Mouse (Mus musculus) intestine, postnatal 0 days (tissue): ENCODE measurements around the gene Rnase12. TPM values are rescaled to one million over a fixed set of nuclear protein-coding genes. Genes with fewer than 3 reads are reported as not detected.

Experiments
- ATAC-seq: fragments of 200-750 bp; cut with Nextera tagmentation; 2 replicates; pipeline ENCODE4 v1.8.0; 2017; ENCODE audit warnings: mild to moderate bottlenecking, moderate TSS enrichment, moderate library complexity
- H3K27ac ChIP-seq: fragments of 300-500 bp; sonication (generic); 2 replicates; pipeline ENCODE4 v1.5.1; 2014; ENCODE audit warnings: mild to moderate bottlenecking, low read depth, low read length, moderate library complexity
- H3K27me3 ChIP-seq: fragments of 300-500 bp; sonication (generic); replicated peaks from 2 replicates; pipeline ENCODE4 v1.6.1; 2014; ENCODE audit warnings: low read length, mixed read lengths; ENCODE audit not compliant: control insufficient read depth, insufficient read depth
- H3K36me3 ChIP-seq: fragments of 300-500 bp; sonication (generic); 2 replicates; pipeline ENCODE4 v1.6.1; 2014; ENCODE audit warnings: mild to moderate bottlenecking, moderate library complexity; ENCODE audit not compliant: control insufficient read depth, insufficient read depth
- H3K4me1 ChIP-seq: fragments of 300-500 bp; sonication (generic); replicated peaks from 2 replicates; pipeline ENCODE4 v1.6.1; 2014; ENCODE audit warnings: antibody characterized with exemption, low read length, mixed read lengths; ENCODE audit not compliant: control insufficient read depth, insufficient read depth
- H3K4me2 ChIP-seq: fragments of 300-500 bp; sonication (generic); replicated peaks from 2 replicates; pipeline ENCODE4 v1.6.1; 2014; ENCODE audit warnings: low read depth, mild to moderate bottlenecking, moderate library complexity
- H3K4me3 ChIP-seq: fragments of 300-500 bp; sonication (generic); 2 replicates; pipeline ENCODE4 v1.5.1; 2014; ENCODE audit warnings: low read depth, low read length
- H3K9ac ChIP-seq: fragments of 300-500 bp; sonication (generic); 2 replicates; pipeline ENCODE4 v1.6.1; 2014; ENCODE audit warnings: mild to moderate bottlenecking, low read depth, low read length
- H3K9me3 ChIP-seq: fragments of 300-500 bp; sonication (generic); 2 replicates; pipeline ENCODE4 v1.6.1; 2016; ENCODE audit warnings: mixed run types; ENCODE audit not compliant: control insufficient read depth
- CTCF ChIP-seq: sonication (generic); IDR thresholded peaks from 2 replicates; pipeline ENCODE4 v1.5.1; 2016; ENCODE audit warnings: low read depth, mild to moderate bottlenecking, control low read depth, antibody characterized with exemption, moderate library complexity
- WGBS: fragments of 180-500 bp; shearing (Covaris S2); extraction: QIAGEN DNeasy Blood & Tissue Kit; methylation state at CpG from one replicate; pipeline ENCODE4 v1.1.7; 2014; 5-methylcytosine and 5-hydroxymethylcytosine counted together
- polyA plus RNA-seq: library from polyadenylated mRNA; unstranded; fragments of >200 nt; fragmentation: Nextera tagmentation; extraction: Ambion mirVana; gene quantifications from 2 replicates; pipeline ENCODE4 v1.2.1, GENCODE M21; 2015

Rnase12 gene
- polyA plus RNA-seq, 1 experiment from 2014 or later: 0.90 TPM

- Histone ChIP-seq H3K9ac (no peak overlapping the region), H3K9me3 (no peaks in the 10 kb centered on the region), H3K27me3 (no peaks in the 10 kb centered on the region), H3K4me2 (no peak overlapping the region), H3K4me3 (no peak overlapping the region), H3K4me1 (no peaks in the 10 kb centered on the region), H3K27ac (no peak overlapping the region), H3K36me3 (no peaks in the 10 kb centered on the region)
- no peak for ATAC-seq
- no peak for TF ChIP-seq CTCF
- WGBS: 89% methylated on average over 6 of the region's 6 CpGs
These were observed 47.9 kb downstream of the Rnase12 start for GRCm38 (mm10) chr14:51009572-51009971.

- Histone ChIP-seq H3K4me3 (no peak overlapping the region), H3K4me2 (no peak overlapping the region), H3K27ac (peak overlapping the region; percentile 43; the same call in 1 of the 2 replicates), H3K27me3 (no peaks in the 10 kb centered on the region), H3K4me1 (no peaks in the 10 kb centered on the region), H3K9ac (no peak overlapping the region), H3K36me3 (no peaks in the 10 kb centered on the region), H3K9me3 (no peaks in the 10 kb centered on the region)
- TF ChIP-seq CTCF: no peak
- 67% methylated on average over 4 of the region's 4 CpGs for WGBS
- ATAC-seq: no peak
These were observed 48.7 kb downstream of the Rnase12 start for GRCm38 (mm10) chr14:51008781-51009180.

DNA sequence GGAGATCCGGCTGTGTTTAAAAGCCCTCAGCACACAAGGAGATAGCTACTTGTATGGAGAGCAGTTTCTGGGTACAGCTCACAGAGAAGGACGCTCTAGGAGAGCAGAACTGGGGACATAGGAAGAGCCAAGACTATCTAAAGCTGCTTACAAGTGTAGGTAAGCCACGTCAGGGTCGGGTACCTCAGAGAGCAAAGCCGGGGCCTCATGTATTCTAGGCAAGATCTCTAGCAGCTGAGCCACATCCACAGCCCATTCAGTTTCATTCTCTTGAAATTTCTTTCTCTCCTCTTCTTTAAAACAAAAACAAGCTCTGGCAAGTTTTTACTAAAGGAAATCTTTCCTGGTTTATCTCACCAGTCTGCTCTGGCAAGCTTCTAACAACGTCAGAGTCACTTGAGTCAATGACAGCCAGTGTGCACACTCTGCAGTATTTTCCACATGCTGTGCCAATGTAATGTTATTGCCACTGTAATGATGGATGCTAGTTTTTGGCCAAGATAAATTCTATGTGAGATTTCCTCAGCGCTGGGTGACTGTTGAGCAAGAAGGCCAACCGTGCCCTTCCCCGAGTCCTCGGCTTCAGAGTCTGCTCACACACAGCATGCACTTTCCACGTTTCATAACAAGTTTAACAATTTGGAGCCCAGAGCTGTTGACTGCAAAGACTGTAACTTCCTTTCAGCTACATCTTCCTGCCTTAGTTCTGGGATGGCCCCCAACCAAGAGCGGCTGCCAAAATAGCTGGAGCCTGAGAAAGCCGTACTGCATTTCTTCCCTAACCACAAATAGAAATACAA is 49.3 kb downstream of the Rnase12 start:
- Histone ChIP-seq H3K9me3 (no peaks in the 10 kb centered on the region), H3K36me3 (no peaks in the 10 kb centered on the region), H3K9ac (no peak overlapping the region), H3K27ac (peak overlapping the region; percentile 78), H3K27me3 (no peaks in the 10 kb centered on the region), H3K4me2 (no peak overlapping the region), H3K4me1 (no peaks in the 10 kb centered on the region), H3K4me3 (no peak overlapping the region)
- no peak for TF ChIP-seq CTCF
- peak; percentile 43; the same call in 1 of the 2 replicates for ATAC-seq
- 53% methylated on average over 13 of the region's 13 CpGs for WGBS

DNA sequence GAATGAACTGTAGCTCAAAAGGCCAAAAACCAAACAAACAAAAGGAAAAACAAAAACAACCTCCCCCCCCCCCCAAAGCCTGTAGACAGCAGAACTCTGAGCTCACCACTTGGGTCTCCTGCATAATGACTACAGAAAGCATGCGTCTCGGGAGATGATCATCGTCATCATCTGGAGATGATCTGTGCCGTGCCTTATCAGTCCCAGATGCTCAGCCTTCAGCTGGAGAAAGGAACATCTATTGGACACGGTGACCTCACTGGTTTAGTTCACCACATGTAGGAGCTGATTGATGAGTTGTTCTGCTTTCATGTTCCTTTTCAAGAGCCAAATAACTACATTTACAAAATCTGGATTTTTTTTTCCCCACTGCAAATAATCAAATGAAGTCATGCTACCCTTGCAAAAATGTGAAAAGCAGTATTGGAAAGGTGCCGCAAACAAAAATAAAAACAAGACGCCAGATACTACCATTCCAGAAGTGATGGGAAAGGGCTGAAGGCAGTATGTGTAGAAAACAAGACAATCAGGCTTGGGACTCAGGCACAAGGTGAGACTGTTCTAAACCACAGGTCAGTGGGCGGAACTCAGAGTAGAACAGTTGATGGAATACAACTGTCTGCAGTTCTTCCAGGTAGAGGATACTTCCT is 50.2 kb downstream of the Rnase12 start, which contains the start of gene Rnase10:
Gene Rnase10 (plus strand): TSS at position 600 of the 650 bp plus-strand sequence.
- no peaks in the 10 kb centered on the region for H3K36me3 ChIP-seq
- no peaks in the 10 kb centered on the region for H3K9me3 ChIP-seq
- H3K4me1 ChIP-seq: no peaks in the 10 kb centered on the region
- peak within 1 kb of the TSS; percentile 78 for H3K27ac ChIP-seq
- WGBS: 84% methylated on average over 8 of the region's 8 CpGs
- ATAC-seq: no peak
- no peak for TF ChIP-seq CTCF
- no peak within 1 kb of the TSS for H3K4me2 ChIP-seq
- H3K9ac ChIP-seq: no peak within 1 kb of the TSS
- no peak within 1 kb of the TSS for H3K4me3 ChIP-seq
- no peaks in the 10 kb centered on the region for H3K27me3 ChIP-seq

Other genes with a start within 250 kb of the Rnase12 start
- gene Ccnb1ip1, start 249.9 kb downstream of the Rnase12 start, polyA plus RNA-seq: not detected in 2 replicates
- gene Parp2, start 249.8 kb downstream of the Rnase12 start, polyA plus RNA-seq: 35.4 and 36.7 TPM in 2 replicates
- gene Tep1, start 187.1 kb downstream of the Rnase12 start, polyA plus RNA-seq: 23.7 and 23.8 TPM in 2 replicates
- 0.09 and 0.17 TPM in 2 replicates for gene Klhl33, start 160.2 kb downstream of the Rnase12 start, polyA plus RNA-seq
- 56.8 and 57.8 TPM in 2 replicates for gene Osgep, start 132.8 kb downstream of the Rnase12 start, polyA plus RNA-seq
- gene Apex1, start 132.7 kb downstream of the Rnase12 start, polyA plus RNA-seq: 71.0 and 74.1 TPM in 2 replicates
- 51.2 and 51.4 TPM in 2 replicates for gene Pip4p1, start 126.8 kb downstream of the Rnase12 start, polyA plus RNA-seq
- 138 and 143 TPM in 2 replicates for gene Pnp, start 126.6 kb downstream of the Rnase12 start, polyA plus RNA-seq
- not detected in 2 replicates for gene Gm49342, start 113.1 kb downstream of the Rnase12 start, polyA plus RNA-seq
- gene Pnp2, start 101.7 kb downstream of the Rnase12 start, polyA plus RNA-seq: 32.3 and 32.5 TPM in 2 replicates
- 0.16 and 0.29 TPM in 2 replicates for gene Rnase10, start 49.9 kb downstream of the Rnase12 start, polyA plus RNA-seq
- not detected in 2 replicates for gene Rnase9, start 15.8 kb downstream of the Rnase12 start, polyA plus RNA-seq
- not detected in 2 replicates for gene Rnase11, start 7.5 kb downstream of the Rnase12 start, polyA plus RNA-seq
- gene Olfr750, start 16.8 kb upstream of the Rnase12 start, polyA plus RNA-seq: not detected in 2 replicates
- gene Rnase4, start 33.4 kb upstream of the Rnase12 start, polyA plus RNA-seq: 355 and 426 TPM in 2 replicates
- 114 and 119 TPM in 2 replicates for gene Ang, start 33.5 kb upstream of the Rnase12 start, polyA plus RNA-seq
- gene Eddm3b, start 56.8 kb upstream of the Rnase12 start, polyA plus RNA-seq: 0.17 and 0.18 TPM in 2 replicates
- 2.6 and 3.0 TPM in 2 replicates for gene Rnase6, start 66.2 kb upstream of the Rnase12 start, polyA plus RNA-seq
- gene Rnase1, start 89.1 kb upstream of the Rnase12 start, polyA plus RNA-seq: 21.7 and 23.3 TPM in 2 replicates
- gene Rnase2b, start 104.6 kb upstream of the Rnase12 start, polyA plus RNA-seq: not detected in 2 replicates
- not detected in 2 replicates for gene Ang2, start 141.5 kb upstream of the Rnase12 start, polyA plus RNA-seq
- not detected in 2 replicates for gene Ear14, start 145.7 kb upstream of the Rnase12 start, polyA plus RNA-seq
- gene Rnase2a, start 198.5 kb upstream of the Rnase12 start, polyA plus RNA-seq: not detected in 2 replicates